Mouse (Mus musculus): ENCODE measurements around the gene Cks1b. TPM values are rescaled to one million over a fixed set of nuclear protein-coding genes. Genes with fewer than 3 reads are reported as not detected.

Gene Cks1b
- polyA plus RNA-seq, 2 experiments: 247 to 473 TPM

- ATAC-seq (ENCODE audit: low FRiP score, low read depth) (no peak), DNase-seq (ENCODE audit: low spot score) (no peak)
- Histone ChIP-seq H3K9ac (ENCODE audit: low read depth, low read length, severe bottlenecking) (no peak overlapping the region), H3K9me3 (ENCODE audit: control insufficient read depth, low read length) (no peaks in the 10 kb centered on the region), H3K27ac (replicated peaks; ENCODE audit: low read depth, low read length) (no peak overlapping the region), H3K4me3 (replicated peaks; ENCODE audit: low read length) (no peak overlapping the region), H3K4me2 (replicated peaks; ENCODE audit: low read depth, low read length, severe bottlenecking) (no peak overlapping the region), H3K36me3 (ENCODE audit: control insufficient read depth, insufficient read depth, low read length) (peaks cover 51% of the 10 kb centered on the region), H3K27me3 (ENCODE audit: control insufficient read depth, insufficient read depth, low read length) (no peaks in the 10 kb centered on the region), H3K4me1 (ENCODE audit: control insufficient read depth, insufficient read depth, low read length) (peaks cover 27% of the 10 kb centered on the region)
- no peak for TF ChIP-seq POLR2A (IDR thresholded peaks at IDR 0.05; ENCODE audit: borderline replicate concordance, extremely low read depth, insufficient read depth, insufficient read length)
- 92% methylated on average over 5 of the region's 5 CpGs for WGBS
Measured at GRCm38 (mm10) chr3:89424416-89425140, 6.4 kb upstream of the Cks1b start.

GRCm38 (mm10) chr3:89422556-89423205 lies 4.5 kb upstream of the Cks1b start:
- DNase-seq (ENCODE audit: low spot score) (no peak), ATAC-seq (ENCODE audit: low FRiP score, low read depth) (no peak)
- Histone ChIP-seq H3K36me3 (ENCODE audit: control insufficient read depth, insufficient read depth, low read length) (peaks cover 47% of the 10 kb centered on the region), H3K27me3 (ENCODE audit: control insufficient read depth, insufficient read depth, low read length) (no peaks in the 10 kb centered on the region), H3K4me2 (replicated peaks; ENCODE audit: low read depth, low read length, severe bottlenecking) (peak overlapping the region; percentile 66), H3K4me3 (replicated peaks; ENCODE audit: low read length) (peak overlapping the region; percentile 61), H3K9ac (ENCODE audit: low read depth, low read length, severe bottlenecking) (peak overlapping the region; percentile 65; the same call in 1 of the 2 replicates), H3K27ac (replicated peaks; ENCODE audit: low read depth, low read length) (peak overlapping the region; percentile 80), H3K4me1 (ENCODE audit: control insufficient read depth, insufficient read depth, low read length) (peaks cover 27% of the 10 kb centered on the region), H3K9me3 (ENCODE audit: control insufficient read depth, low read length) (no peaks in the 10 kb centered on the region)
- no peak for TF ChIP-seq POLR2A (IDR thresholded peaks at IDR 0.05; ENCODE audit: borderline replicate concordance, extremely low read depth, insufficient read depth, insufficient read length)
- WGBS: 75% methylated on average over 6 of the region's 6 CpGs

- TF ChIP-seq POLR2A (IDR thresholded peaks at IDR 0.05; ENCODE audit: borderline replicate concordance, extremely low read depth, insufficient read depth, insufficient read length): no peak
- Histone ChIP-seq H3K4me2 (replicated peaks; ENCODE audit: low read depth, low read length, severe bottlenecking) (peak overlapping the region; percentile 66), H3K4me3 (replicated peaks; ENCODE audit: low read length) (peak overlapping the region; percentile 61), H3K27ac (replicated peaks; ENCODE audit: low read depth, low read length) (peak overlapping the region; percentile 80), H3K9me3 (ENCODE audit: control insufficient read depth, low read length) (no peaks in the 10 kb centered on the region), H3K27me3 (ENCODE audit: control insufficient read depth, insufficient read depth, low read length) (no peaks in the 10 kb centered on the region), H3K4me1 (ENCODE audit: control insufficient read depth, insufficient read depth, low read length) (peaks cover 28% of the 10 kb centered on the region), H3K9ac (ENCODE audit: low read depth, low read length, severe bottlenecking) (peak overlapping the region; percentile 65), H3K36me3 (ENCODE audit: control insufficient read depth, insufficient read depth, low read length) (peaks cover 40% of the 10 kb centered on the region)
- 5% methylated on average over 21 of the region's 22 CpGs for WGBS
- DNase-seq (ENCODE audit: low spot score) (peak; percentile 60), ATAC-seq (ENCODE audit: low FRiP score, low read depth) (no peak)
Measured at GRCm38 (mm10) chr3:89421810-89422473, 3.8 kb upstream of the Cks1b start.

GRCm38 (mm10) chr3:89421002-89421774 lies 3.0 kb upstream of the Cks1b start:
- no peak for TF ChIP-seq POLR2A (IDR thresholded peaks at IDR 0.05; ENCODE audit: borderline replicate concordance, extremely low read depth, insufficient read depth, insufficient read length)
- H3K36me3 ChIP-seq (ENCODE audit: control insufficient read depth, insufficient read depth, low read length): peaks cover 36% of the 10 kb centered on the region
- H3K4me1 ChIP-seq (ENCODE audit: control insufficient read depth, insufficient read depth, low read length): peaks cover 31% of the 10 kb centered on the region
- peak overlapping the region; percentile 65 for H3K9ac ChIP-seq (ENCODE audit: low read depth, low read length, severe bottlenecking)
- peak; percentile 32 for ATAC-seq (ENCODE audit: low FRiP score, low read depth)
- H3K9me3 ChIP-seq (ENCODE audit: control insufficient read depth, low read length): no peaks in the 10 kb centered on the region
- no peaks in the 10 kb centered on the region for H3K27me3 ChIP-seq (ENCODE audit: control insufficient read depth, insufficient read depth, low read length)
- DNase-seq (ENCODE audit: low spot score): peak; percentile 86
- peak overlapping the region; percentile 66 for H3K4me2 ChIP-seq (replicated peaks; ENCODE audit: low read depth, low read length, severe bottlenecking)
- 2% methylated on average over 11 of the region's 11 CpGs for WGBS
- H3K4me3 ChIP-seq (replicated peaks; ENCODE audit: low read length): peak overlapping the region; percentile 61
- peak overlapping the region; percentile 80 for H3K27ac ChIP-seq (replicated peaks; ENCODE audit: low read depth, low read length)

- no peak for TF ChIP-seq POLR2A (IDR thresholded peaks at IDR 0.05; ENCODE audit: borderline replicate concordance, extremely low read depth, insufficient read depth, insufficient read length)
- no peaks in the 10 kb centered on the region for H3K27me3 ChIP-seq (ENCODE audit: control insufficient read depth, insufficient read depth, low read length)
- DNase-seq (ENCODE audit: low spot score) (no peak), ATAC-seq (ENCODE audit: low FRiP score, low read depth) (no peak)
- WGBS: 45% methylated on average over 2 of the region's 2 CpGs
- peak overlapping the region; percentile 80 for H3K27ac ChIP-seq (replicated peaks; ENCODE audit: low read depth, low read length)
- no peaks in the 10 kb centered on the region for H3K9me3 ChIP-seq (ENCODE audit: control insufficient read depth, low read length)
- peak overlapping the region; percentile 66 for H3K4me2 ChIP-seq (replicated peaks; ENCODE audit: low read depth, low read length, severe bottlenecking)
- H3K36me3 ChIP-seq (ENCODE audit: control insufficient read depth, insufficient read depth, low read length): peaks cover 37% of the 10 kb centered on the region
- peaks cover 31% of the 10 kb centered on the region for H3K4me1 ChIP-seq (ENCODE audit: control insufficient read depth, insufficient read depth, low read length)
- peak overlapping the region; percentile 61 for H3K4me3 ChIP-seq (replicated peaks; ENCODE audit: low read length)
- H3K9ac ChIP-seq (ENCODE audit: low read depth, low read length, severe bottlenecking): peak overlapping the region; percentile 32; the same call in 1 of the 2 replicates
Measured at GRCm38 (mm10) chr3:89420421-89420820, 2.2 kb upstream of the Cks1b start.

Measured in limb, embryonic 14.5 days (tissue).